Mouse (Mus musculus) frontal cortex, adult (tissue): ENCODE data around the gene Ypel2.

Experiments
- ATAC-seq: cut with Nextera tagmentation; 2 replicates; pipeline ENCODE4 v1.9.2; 2017; ENCODE audit warnings: mild to moderate bottlenecking, moderate library complexity, mixed read lengths; ENCODE audit not compliant: low TSS enrichment

Ypel2 gene

DNA sequence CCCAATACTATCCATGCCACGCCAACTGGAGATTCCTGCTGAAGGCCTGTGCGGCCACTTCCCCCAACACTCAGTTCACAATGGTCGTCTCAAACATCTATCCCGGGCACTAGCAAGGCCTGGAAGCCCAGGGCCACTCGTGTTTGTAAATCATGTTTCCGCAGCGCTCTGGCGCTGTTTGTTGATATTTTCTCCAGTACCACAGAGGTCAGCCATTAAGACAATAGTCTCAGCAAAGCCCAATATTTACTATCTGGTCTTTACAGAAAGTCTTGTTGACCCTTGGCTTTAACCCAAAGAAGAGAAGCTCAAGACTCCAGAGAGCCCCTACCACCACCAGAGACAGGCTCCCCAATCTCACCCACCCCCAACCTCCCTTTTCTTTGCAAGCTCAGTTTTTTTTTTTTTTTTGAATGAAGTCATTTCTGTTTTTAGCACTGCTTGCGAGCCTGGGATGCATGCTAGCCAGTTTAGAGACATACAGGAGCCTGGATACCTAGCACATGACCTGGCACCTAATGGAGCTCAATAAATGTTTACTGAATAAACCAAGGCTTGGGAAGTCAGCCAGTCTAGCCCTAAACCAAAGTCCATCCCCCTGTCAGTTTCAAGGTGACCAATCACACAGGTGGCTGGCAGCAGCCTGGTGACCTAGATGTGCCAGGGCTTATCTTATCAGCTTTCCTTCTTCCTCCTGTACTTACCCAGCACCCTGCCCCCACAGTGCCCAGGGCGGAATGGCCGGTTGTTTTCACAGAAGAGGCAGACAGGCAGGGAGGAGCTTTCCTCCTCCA lies 31.8 kb downstream of the Ypel2 start:
- 0 out of 2 replicates have a peak, but pooled peaks have one; percentile 8 for ATAC-seq

DNA sequence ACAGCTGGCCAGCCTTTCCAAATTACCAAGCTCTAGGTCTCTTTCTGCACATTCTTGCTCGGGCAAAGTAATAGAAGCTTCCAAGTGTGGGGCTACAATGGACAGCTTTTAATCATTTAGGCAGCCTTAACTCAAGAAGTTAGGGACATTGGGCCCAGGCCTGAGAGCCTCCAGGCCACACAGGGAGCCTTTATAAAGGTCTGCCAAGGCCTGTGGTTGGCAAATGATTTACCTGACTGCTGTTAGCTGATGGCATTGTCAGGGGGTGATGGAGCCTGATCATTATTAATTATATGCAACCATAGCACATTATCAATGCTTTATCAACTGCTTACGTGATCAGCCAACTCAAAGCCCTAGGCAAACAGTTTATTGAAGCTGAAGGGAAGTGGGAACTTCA lies 33.2 kb downstream of the Ypel2 start:
- ATAC-seq, result no peak

GRCm38 (mm10) chr11:86958721-86959675 lies 34.5 kb downstream of the Ypel2 start:
- peak; percentile 36; the same call in 1 of the 2 replicates for ATAC-seq

GRCm38 (mm10) chr11:86958182-86958581 lies 35.3 kb downstream of the Ypel2 start:
- ATAC-seq, result no peak

DNA sequence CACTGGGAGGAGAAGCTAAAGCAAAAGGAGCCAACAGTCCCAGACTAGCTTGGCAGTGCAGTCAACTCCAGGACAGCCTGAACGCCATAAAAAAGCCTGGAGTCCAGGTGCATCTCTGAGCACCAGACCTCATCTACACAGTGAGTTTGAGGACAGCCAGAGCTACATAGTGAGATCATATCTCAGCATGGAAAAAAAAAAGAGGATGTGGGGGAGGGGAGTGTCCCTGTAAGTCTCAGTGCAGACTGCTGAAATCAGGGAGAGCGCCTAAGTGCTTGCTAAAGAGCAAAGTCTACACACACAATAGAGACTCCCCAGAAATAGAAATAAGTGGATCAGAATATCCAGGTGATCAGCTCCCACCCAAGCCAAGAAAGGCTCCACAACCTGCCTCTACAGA lies 37.1 kb downstream of the Ypel2 start:
- no peak for ATAC-seq

DNA sequence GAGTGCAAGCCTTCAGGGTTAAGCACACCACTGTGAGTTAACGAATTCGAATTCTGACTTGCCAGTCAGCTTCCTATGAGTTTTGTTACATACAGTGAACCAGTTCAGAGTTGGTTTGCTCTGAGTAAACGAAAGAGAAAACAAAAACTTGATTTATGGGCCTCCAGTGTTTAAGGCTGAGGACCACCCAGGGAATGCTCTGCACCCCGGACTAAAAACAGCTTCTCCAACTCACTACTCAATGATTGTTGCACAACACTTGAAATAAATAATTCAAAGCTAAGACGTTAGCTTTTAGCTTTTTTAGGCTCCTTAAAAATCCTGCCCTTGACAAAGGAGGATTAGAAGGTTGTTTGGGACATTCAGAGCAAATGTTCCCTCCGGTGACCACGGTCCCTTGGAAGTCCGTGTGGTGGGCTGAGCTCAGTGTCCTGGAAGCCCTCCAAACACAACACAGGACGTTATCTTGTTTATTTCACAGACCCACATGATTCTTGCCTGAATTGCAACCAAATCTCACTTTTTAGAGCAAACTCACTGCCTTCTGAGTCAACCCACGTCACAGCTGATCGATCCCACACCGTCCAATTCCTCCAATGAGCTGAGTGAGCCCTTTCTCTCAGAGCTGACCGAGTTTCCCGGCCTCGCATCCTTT lies 38.8 kb downstream of the Ypel2 start:
- ATAC-seq, result no peak

DNA sequence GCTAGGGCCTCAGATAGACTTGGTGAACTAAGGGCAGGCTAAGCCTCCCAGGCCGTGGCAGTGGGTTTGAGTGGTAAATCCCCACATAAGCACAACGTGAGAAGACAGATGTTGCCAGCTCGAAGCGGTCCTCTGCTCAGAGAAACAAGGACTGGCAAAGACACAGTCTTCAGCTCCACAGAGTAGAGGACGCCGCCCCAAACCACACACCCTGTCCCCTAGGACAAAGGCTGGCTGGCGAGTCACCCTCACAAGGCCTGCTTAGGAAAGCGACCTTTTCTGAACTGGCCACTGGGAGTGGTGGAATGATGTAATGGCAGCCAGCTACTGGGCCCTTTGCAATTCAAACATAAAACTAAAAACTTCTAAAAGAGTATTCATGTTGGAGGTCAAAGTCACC lies 40.4 kb downstream of the Ypel2 start:
- ATAC-seq, result no peak

- ATAC-seq, result peak; percentile 76
Observed at GRCm38 (mm10) chr11:86952659-86953058, 40.8 kb downstream of the Ypel2 start.

DNA sequence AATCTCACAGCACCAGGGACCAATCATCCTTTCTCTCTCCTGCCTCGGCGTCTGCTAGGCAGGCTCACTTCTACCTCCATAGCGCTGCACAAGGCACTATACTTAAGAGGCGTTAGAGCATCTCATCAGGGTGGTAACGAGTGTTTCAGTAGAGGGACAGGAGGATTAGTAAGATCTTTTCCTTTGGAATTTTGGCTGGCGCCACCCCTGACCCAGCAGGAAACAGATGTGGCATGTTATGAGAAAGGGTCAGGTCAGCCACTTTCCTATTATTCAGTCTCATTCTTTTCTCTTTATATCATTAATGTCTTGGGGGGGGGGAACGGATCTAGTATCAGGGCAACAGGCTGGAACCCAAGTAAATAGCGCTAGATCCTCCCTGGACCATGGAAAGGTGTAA lies 41.8 kb downstream of the Ypel2 start:
- no peak for ATAC-seq

GRCm38 (mm10) chr11:86950491-86950890 lies 43.0 kb downstream of the Ypel2 start:
- no peak for ATAC-seq

- peak; percentile 39 for ATAC-seq
Observed at GRCm38 (mm10) chr11:86949951-86950441, 43.5 kb downstream of the Ypel2 start.

- ATAC-seq, result no peak
Observed at GRCm38 (mm10) chr11:86946644-86947195, 46.8 kb downstream of the Ypel2 start.

DNA sequence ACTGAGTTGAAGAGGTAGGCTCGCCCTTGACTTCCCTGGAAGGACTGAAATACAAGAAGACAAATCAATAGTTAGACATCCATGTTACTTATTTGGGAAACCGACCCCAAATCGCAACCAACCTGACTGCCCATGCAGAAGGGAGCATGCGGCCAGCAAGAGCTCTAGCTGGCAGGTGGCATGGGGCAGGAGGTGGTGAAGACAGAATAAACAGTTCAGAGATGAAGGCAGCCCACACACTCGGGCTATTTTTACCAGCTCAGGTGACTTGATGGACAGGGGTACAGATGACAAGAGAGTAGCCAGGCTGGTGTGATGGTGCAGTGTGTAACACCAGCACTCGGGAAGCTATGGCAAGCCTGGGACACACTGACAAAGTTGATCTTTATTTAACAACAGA lies 47.6 kb downstream of the Ypel2 start:
- no peak for ATAC-seq

GRCm38 (mm10) chr11:86945058-86945457 lies 48.4 kb downstream of the Ypel2 start:
- ATAC-seq, result no peak

DNA sequence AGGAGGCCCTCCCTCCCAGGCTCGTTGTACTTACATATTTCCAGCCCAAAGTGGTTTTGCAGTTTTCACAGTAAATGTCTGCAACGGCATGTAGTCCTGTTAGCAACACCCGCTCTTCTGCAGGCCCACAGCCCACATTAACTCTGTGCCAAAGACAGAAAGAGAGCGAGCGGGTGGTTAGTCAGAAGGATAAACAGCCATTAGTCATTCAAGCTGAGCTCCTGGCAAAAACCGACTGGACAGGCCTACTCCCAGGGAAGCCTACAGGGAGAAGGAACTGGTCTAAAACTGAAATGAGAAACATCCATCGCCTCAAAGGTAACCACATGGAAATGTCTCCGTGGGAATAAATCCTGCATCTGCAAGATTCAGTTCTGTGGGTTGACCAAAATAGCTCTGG lies 49.0 kb downstream of the Ypel2 start:
- peak; percentile 83 for ATAC-seq

DNA sequence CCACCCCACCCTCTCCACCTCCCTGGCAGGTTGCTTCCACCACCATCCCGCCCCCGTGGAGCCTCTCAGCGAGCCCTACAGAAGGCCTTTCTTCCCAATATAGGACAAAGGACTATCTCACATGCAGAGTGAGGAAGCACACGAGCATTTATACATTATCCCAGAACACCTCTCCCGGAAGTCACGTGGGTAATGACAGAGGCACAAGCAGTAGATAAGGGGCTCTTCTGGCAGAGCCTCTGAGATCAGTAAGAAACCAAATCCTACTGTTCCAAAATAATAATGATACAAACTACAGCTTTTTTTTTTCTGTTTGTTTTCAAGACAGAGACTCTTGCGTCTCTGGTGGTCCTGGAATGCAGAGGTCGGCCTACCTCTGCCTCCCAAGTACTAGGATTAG lies 51.6 kb downstream of the Ypel2 start:
- ATAC-seq, result no peak

GRCm38 (mm10) chr11:86939503-86939902 lies 54.0 kb downstream of the Ypel2 start:
- peak; percentile 51 for ATAC-seq

DNA sequence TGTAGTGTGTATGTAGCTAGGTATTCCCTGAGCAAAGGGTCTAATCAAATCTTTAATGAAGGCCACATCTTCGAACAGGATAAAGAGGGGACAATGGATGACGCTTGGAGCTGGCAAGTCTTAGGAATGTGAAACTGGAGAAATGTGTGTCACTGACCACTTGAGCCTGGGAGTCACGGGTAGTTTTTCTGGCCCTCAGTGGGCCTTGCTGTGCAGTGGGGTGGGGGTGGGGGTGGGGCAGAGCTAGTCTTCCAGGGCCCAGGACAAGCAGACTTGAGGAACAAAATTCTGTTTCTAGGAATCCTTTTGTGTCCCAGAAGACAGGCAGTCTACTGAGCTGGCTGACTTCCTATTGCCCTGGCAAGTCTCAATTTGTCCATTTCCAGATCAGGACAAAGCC lies 55.0 kb downstream of the Ypel2 start:
- ATAC-seq, result no peak

DNA sequence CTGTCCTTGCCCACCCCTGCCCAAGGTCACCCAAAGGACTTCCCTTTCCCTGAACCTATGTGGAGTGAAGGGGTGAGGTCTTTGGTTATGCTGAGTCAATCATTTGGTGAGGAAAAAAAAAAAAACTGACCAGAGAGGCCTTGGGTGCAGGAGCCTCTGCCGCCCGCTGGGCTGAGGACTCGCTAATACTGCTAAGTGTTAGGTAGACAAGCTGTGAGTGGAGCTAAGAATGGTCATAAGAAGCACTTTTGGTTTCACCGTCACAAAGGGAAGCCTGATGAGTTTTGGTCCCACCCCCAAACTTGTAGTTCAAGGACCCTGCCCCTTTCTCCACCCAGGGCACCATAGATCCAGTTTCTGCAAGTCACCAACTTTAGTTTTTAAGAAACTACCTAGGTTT lies 55.4 kb downstream of the Ypel2 start:
- no peak for ATAC-seq

- ATAC-seq, result no peak
Observed at GRCm38 (mm10) chr11:86936938-86937337, 56.6 kb downstream of the Ypel2 start.

- ATAC-seq, result no peak
Observed at GRCm38 (mm10) chr11:86934895-86935294, 58.6 kb downstream of the Ypel2 start.

- no peak for ATAC-seq
Observed at GRCm38 (mm10) chr11:86932201-86932600, 61.3 kb downstream of the Ypel2 start.
